Mouse (Mus musculus) G1E (cell line): Measurements from ENCODE around the gene Sorl1.

ENCODE experiments used
- GATA1 ChIP-seq: IDR thresholded peaks from 2 replicates; pipeline ENCODE4 v1.6.1; 2012; ENCODE audit warnings: borderline replicate concordance, low read length, inconsistent platforms, mixed read lengths
- POLR2AphosphoS5 ChIP-seq: IDR thresholded peaks from 2 replicates; pipeline ENCODE4 v1.6.1; 2012; ENCODE audit warnings: low read depth, low read length, inconsistent platforms; ENCODE audit not compliant: insufficient replicate concordance

- TF ChIP-seq POLR2AphosphoS5 (no peak), GATA1 (no peak)
Measured at GRCm38 (mm10) chr9:42047786-42048185, 76.3 kb downstream of the Sorl1 start.
